Mouse (Mus musculus): ENCODE results near the gene Nup85. TPM values are rescaled to one million over a fixed set of nuclear protein-coding genes. Genes with fewer than 3 reads are reported as not detected.
A peak's percentile ranks its signal among the peaks of the same experiment; 100 is the strongest.

Gene Nup85
- polyA plus RNA-seq, 1 experiment = 12.0 TPM

- H3K36me3 ChIP-seq (replicated peaks; ENCODE audit: low read length) = peaks cover 73% of the 10 kb centered on the region
- no peak overlapping the region for H3K4me3 ChIP-seq (replicated peaks)
- no peaks in the 10 kb centered on the region for H3K9me3 ChIP-seq
- no peaks in the 10 kb centered on the region for H3K27me3 ChIP-seq (replicated peaks)
- TF ChIP-seq GATA1 (IDR thresholded peaks at IDR 0.05; ENCODE audit: borderline replicate concordance, low read length) (no peak), FLI1 (IDR thresholded peaks at IDR 0.05; ENCODE audit: low read length) (no peak)
- peaks cover 25% of the 10 kb centered on the region for H3K4me1 ChIP-seq
These were observed 52.7 kb downstream of the Nup85 start for GRCm38 (mm10) chr11:115616893-115617292.

GRCm38 (mm10) chr11:115618001-115618400 lies 53.8 kb downstream of the Nup85 start:
- no peaks in the 10 kb centered on the region for H3K27me3 ChIP-seq (replicated peaks)
- H3K36me3 ChIP-seq (replicated peaks; ENCODE audit: low read length) = peaks cover 84% of the 10 kb centered on the region
- H3K4me1 ChIP-seq = peaks cover 21% of the 10 kb centered on the region
- no peak overlapping the region for H3K4me3 ChIP-seq (replicated peaks)
- H3K9me3 ChIP-seq = no peaks in the 10 kb centered on the region
- TF ChIP-seq GATA1 (IDR thresholded peaks at IDR 0.05; ENCODE audit: borderline replicate concordance, low read length) (no peak), FLI1 (IDR thresholded peaks at IDR 0.05; ENCODE audit: low read length) (no peak)

GRCm38 (mm10) chr11:115618732-115619516 lies 54.7 kb downstream of the Nup85 start:
- H3K9me3 ChIP-seq = no peaks in the 10 kb centered on the region
- H3K4me1 ChIP-seq = peaks cover 12% of the 10 kb centered on the region
- no peak overlapping the region for H3K4me3 ChIP-seq (replicated peaks)
- H3K36me3 ChIP-seq (replicated peaks; ENCODE audit: low read length) = peaks cover 93% of the 10 kb centered on the region
- TF ChIP-seq GATA1 (IDR thresholded peaks at IDR 0.05; ENCODE audit: borderline replicate concordance, low read length) (no peak), FLI1 (IDR thresholded peaks at IDR 0.05; ENCODE audit: low read length) (no peak)
- H3K27me3 ChIP-seq (replicated peaks) = no peaks in the 10 kb centered on the region

GRCm38 (mm10) chr11:115619949-115620348 lies 55.7 kb downstream of the Nup85 start:
- no peak for TF ChIP-seq FLI1 (IDR thresholded peaks at IDR 0.05; ENCODE audit: low read length)
- TF ChIP-seq GATA1 (IDR thresholded peaks at IDR 0.05; ENCODE audit: borderline replicate concordance, low read length) = no peak
- Histone ChIP-seq H3K4me3 (replicated peaks) (no peak overlapping the region), H3K27me3 (replicated peaks) (no peaks in the 10 kb centered on the region), H3K4me1 (peaks cover 7% of the 10 kb centered on the region), H3K36me3 (replicated peaks; ENCODE audit: low read length) (peaks cover 89% of the 10 kb centered on the region), H3K9me3 (no peaks in the 10 kb centered on the region)

GRCm38 (mm10) chr11:115623487-115624070 lies 59.3 kb downstream of the Nup85 start:
- H3K4me3 ChIP-seq (replicated peaks) = no peak overlapping the region
- TF ChIP-seq GATA1 (IDR thresholded peaks at IDR 0.05; ENCODE audit: borderline replicate concordance, low read length) = no peak
- peaks cover 65% of the 10 kb centered on the region for H3K36me3 ChIP-seq (replicated peaks; ENCODE audit: low read length)
- H3K27me3 ChIP-seq (replicated peaks) = no peaks in the 10 kb centered on the region
- no peaks in the 10 kb centered on the region for H3K9me3 ChIP-seq
- H3K4me1 ChIP-seq = peaks cover 31% of the 10 kb centered on the region

- TF ChIP-seq GATA1 (IDR thresholded peaks at IDR 0.05; ENCODE audit: borderline replicate concordance, low read length) = no peak
- no peak for TF ChIP-seq FLI1 (IDR thresholded peaks at IDR 0.05; ENCODE audit: low read length)
These were observed 61.6 kb downstream of the Nup85 start for GRCm38 (mm10) chr11:115625877-115626276.

GRCm38 (mm10) chr11:115626824-115627616 lies 62.8 kb downstream of the Nup85 start:
- Histone ChIP-seq H3K36me3 (replicated peaks; ENCODE audit: low read length) (peaks cover 33% of the 10 kb centered on the region), H3K9me3 (no peaks in the 10 kb centered on the region), H3K4me1 (peaks cover 53% of the 10 kb centered on the region), H3K4me3 (replicated peaks) (peak overlapping the region; percentile 94), H3K27me3 (replicated peaks) (no peaks in the 10 kb centered on the region)
- TF ChIP-seq GATA1 (IDR thresholded peaks at IDR 0.05; ENCODE audit: borderline replicate concordance, low read length) (no peak), FLI1 (IDR thresholded peaks at IDR 0.05; ENCODE audit: low read length) (no peak)

More at GRCm38 (mm10) chr11:115625877-115626276, 61.6 kb downstream of the Nup85 start:
- Histone ChIP-seq H3K27me3 (replicated peaks) (no peaks in the 10 kb centered on the region), H3K4me3 (replicated peaks) (no peak overlapping the region), H3K9me3 (no peaks in the 10 kb centered on the region), H3K4me1 (peaks cover 42% of the 10 kb centered on the region), H3K36me3 (replicated peaks; ENCODE audit: low read length) (peaks cover 43% of the 10 kb centered on the region)

- TF ChIP-seq FLI1 (IDR thresholded peaks at IDR 0.05; ENCODE audit: low read length) = 0 out of 2 replicates have a peak, but pooled peaks have one; percentile 21
- TF ChIP-seq GATA1 (IDR thresholded peaks at IDR 0.05; ENCODE audit: borderline replicate concordance, low read length) = no peak
- peak within 1 kb of the TSS; percentile 94 for H3K4me3 ChIP-seq (replicated peaks)
- no peaks in the 10 kb centered on the region for H3K9me3 ChIP-seq
- H3K27me3 ChIP-seq (replicated peaks) = no peaks in the 10 kb centered on the region
- H3K36me3 ChIP-seq (replicated peaks; ENCODE audit: low read length) = peaks cover 25% of the 10 kb centered on the region
- peaks cover 60% of the 10 kb centered on the region for H3K4me1 ChIP-seq
These were observed 63.7 kb downstream of the Nup85 start, which contains the start of gene Slc25a19 for GRCm38 (mm10) chr11:115627705-115628464. TSS of gene Slc25a19 (minus strand) at chr11:115628295.

GRCm38 (mm10) chr11:115628465-115629101 lies 64.3 kb downstream of the Nup85 start:
- Histone ChIP-seq H3K4me1 (peaks cover 66% of the 10 kb centered on the region), H3K36me3 (replicated peaks; ENCODE audit: low read length) (peaks cover 18% of the 10 kb centered on the region), H3K27me3 (replicated peaks) (no peaks in the 10 kb centered on the region), H3K9me3 (no peaks in the 10 kb centered on the region), H3K4me3 (replicated peaks) (peak overlapping the region; percentile 94)
- no peak for TF ChIP-seq GATA1 (IDR thresholded peaks at IDR 0.05; ENCODE audit: borderline replicate concordance, low read length)
- TF ChIP-seq FLI1 (IDR thresholded peaks at IDR 0.05; ENCODE audit: low read length) = no peak

Measured in megakaryocyte, embryonic 14.5 days (primary cell).